ENCODE assay signal across 21 mouse cellular contexts in genomic region chr2:127387521-127387920, GRCm38 (mm10). TPM values are rescaled to one million over a fixed set of nuclear protein-coding genes. Genes with fewer than 3 reads are reported as not detected.
A peak's percentile ranks its signal among the peaks of the same experiment; 100 is the strongest.
DNase-seq lines count a peak whose midpoint lies in the region; ATAC-seq and TF ChIP-seq lines count a peak whose summit lies in the region.
"Had no signal": no experiment of that assay in that cellular context is flagged by ENCODE, and none has a peak within 500 bp of the region (broad histone marks: within the 10 kb centered on the region; RNA-seq: fewer than 3 reads in every experiment).

No protein-coding gene starts in this region.

- H3K36me3 ChIP-seq in heart, postnatal 0 days (replicated peaks; ENCODE audit: control insufficient read depth, insufficient read depth, low read length), result no peaks in the 10 kb centered on the region
- no peaks in the 10 kb centered on the region for H3K36me3 ChIP-seq in hindbrain, embryonic 12.5 days
- H3K36me3 ChIP-seq: embryonic facial prominence, embryonic 10.5 days; heart, embryonic 15.5 days; hindbrain, embryonic 10.5 days; hindbrain, embryonic 15.5 days had no signal

- H3K27me3 ChIP-seq in heart, postnatal 0 days (ENCODE audit: control insufficient read depth, insufficient read depth, low read length), result no peaks in the 10 kb centered on the region
- H3K27me3 ChIP-seq in hindbrain, embryonic 12.5 days, result no peaks in the 10 kb centered on the region
- H3K27me3 ChIP-seq: hindbrain, embryonic 15.5 days had no signal

- no peak overlapping the region for H3K4me3 ChIP-seq in heart, postnatal 0 days (ENCODE audit: low read depth, low read length)
- no peak overlapping the region for H3K4me3 ChIP-seq in hindbrain, embryonic 12.5 days
- H3K4me3 ChIP-seq: embryonic facial prominence, embryonic 10.5 days; forebrain, embryonic 13.5 days; heart, embryonic 15.5 days; hindbrain, embryonic 10.5 days; hindbrain, embryonic 15.5 days had no signal

- DNase-seq in heart, adult 8-10 months (ENCODE audit: low spot score), result peak; percentile 35
- DNase-seq in heart, postnatal 36 days, result no peak
- DNase-seq in kidney, postnatal 14 days, result peak; percentile 43
- no peak for DNase-seq in kidney, adult 11 months
- no peak for DNase-seq in heart, postnatal 0 days (ENCODE audit: low spot score)
- DNase-seq: adrenal gland, adult 2 months; adrenal gland, postnatal 25 days; cerebellum, adult 18-20 months; cerebellum, adult 9-11 months; forebrain, postnatal 0 days; gastrocnemius, postnatal 14 days had no signal

- intact Hi-C loops in heart, postnatal 36 days (cut with DNase I), result no loop called here

- H3K4me1 ChIP-seq in heart, postnatal 0 days (ENCODE audit: control insufficient read depth, insufficient read depth), result no peaks in the 10 kb centered on the region
- no peaks in the 10 kb centered on the region for H3K4me1 ChIP-seq in hindbrain, embryonic 12.5 days
- H3K4me1 ChIP-seq: forebrain, embryonic 13.5 days; heart, embryonic 15.5 days; hindbrain, embryonic 15.5 days had no signal

- H3K27ac ChIP-seq in heart, postnatal 0 days (ENCODE audit: low read depth), result no peak overlapping the region
- H3K27ac ChIP-seq in hindbrain, embryonic 12.5 days, result no peak overlapping the region
- H3K27ac ChIP-seq: embryonic facial prominence, embryonic 10.5 days; forebrain, embryonic 13.5 days; heart, embryonic 15.5 days; hindbrain, embryonic 10.5 days; hindbrain, embryonic 15.5 days had no signal

- H3K4me2 ChIP-seq in heart, postnatal 0 days (ENCODE audit: low read depth, low read length), result no peak overlapping the region
- H3K4me2 ChIP-seq in hindbrain, embryonic 12.5 days (replicated peaks), result no peak overlapping the region
- H3K4me2 ChIP-seq: forebrain, embryonic 13.5 days; heart, embryonic 15.5 days; hindbrain, embryonic 15.5 days had no signal

- peak; percentile 41; the same call in 1 of the 2 replicates for ATAC-seq in heart, postnatal 0 days (ENCODE audit: insufficient read depth, low read depth)
- ATAC-seq in hindbrain, embryonic 12.5 days (ENCODE audit: low FRiP score), result no peak
- ATAC-seq: forebrain, embryonic 13.5 days; forebrain, postnatal 0 days; intestine, embryonic 16.5 days had no signal

- TF ChIP-seq EP300 in heart, postnatal 0 days (IDR thresholded peaks at IDR 0.05; ENCODE audit: low read depth), result no peak

- 64% methylated on average over 2 of the region's 2 CpGs for WGBS in heart, postnatal 0 days
- WGBS in hindbrain, embryonic 12.5 days, result 80% methylated on average over 2 of the region's 2 CpGs

- H3K9me3 ChIP-seq in heart, postnatal 0 days (replicated peaks; ENCODE audit: control insufficient read depth, low read length), result no peaks in the 10 kb centered on the region
- no peaks in the 10 kb centered on the region for H3K9me3 ChIP-seq in hindbrain, embryonic 12.5 days (replicated peaks)
- H3K9me3 ChIP-seq: embryonic facial prominence, embryonic 10.5 days; forebrain, embryonic 13.5 days; heart, embryonic 15.5 days; hindbrain, embryonic 10.5 days; hindbrain, embryonic 15.5 days had no signal

- TF ChIP-seq CTCF in heart, postnatal 0 days (IDR thresholded peaks at IDR 0.05; ENCODE audit: low read depth), result no peak

- no peak overlapping the region for H3K9ac ChIP-seq in heart, postnatal 0 days (replicated peaks; ENCODE audit: low read depth, low read length)
- H3K9ac ChIP-seq in hindbrain, embryonic 12.5 days, result no peak overlapping the region
- H3K9ac ChIP-seq: forebrain, embryonic 13.5 days; forebrain, postnatal 0 days; heart, embryonic 15.5 days; hindbrain, embryonic 15.5 days had no signal

RNA-seq across cellular contexts. Expression of gene Adra2b, which starts 24.5 kb away (rescaled TPM):
- under 1 TPM; 0.41 to 0.78 (median 0.70) TPM for total RNA-seq in heart, adult 8-10 months (2022)
- total RNA-seq in heart, postnatal 36 days (2021), result 1 to 10 TPM in 1 of 2 experiments, under 1 TPM in 1; 0.80 to 1.2 TPM
- total RNA-seq in heart, postnatal 0 days (2014; rRNA removed; ENCODE audit: low replicate concordance), result 1.1 and 2.0 TPM in 2 replicates
- 0.67 and 0.71 TPM in 2 replicates for polyA plus RNA-seq in heart, postnatal 0 days (2015; fragmentation: Nextera tagmentation; extraction: Ambion mirVana)
- 2.4 and 2.6 TPM in 2 replicates for polyA plus RNA-seq in hindbrain, embryonic 12.5 days (2016; fragmentation: Nextera tagmentation; extraction: Ambion mirVana)

RNA-seq across cellular contexts. Expression of gene Gpat2, which starts 37.5 kb away (rescaled TPM):
- not detected for total RNA-seq in heart, adult 8-10 months (2022)
- total RNA-seq in heart, postnatal 36 days (2021), result not detected
- 0.04 and 0.08 TPM in 2 replicates for total RNA-seq in heart, postnatal 0 days (2014; rRNA removed; ENCODE audit: low replicate concordance)
- 0.04 and 0.20 TPM in 2 replicates for polyA plus RNA-seq in heart, postnatal 0 days (2015; fragmentation: Nextera tagmentation; extraction: Ambion mirVana)
- polyA plus RNA-seq in hindbrain, embryonic 12.5 days (2016; fragmentation: Nextera tagmentation; extraction: Ambion mirVana), result 0.12 and 0.15 TPM in 2 replicates
- total RNA-seq: forebrain, postnatal 0 days; gastrocnemius, adult 18-20 months; gastrocnemius, postnatal 14 days had no signal

RNA-seq across cellular contexts. Expression of gene Astl, which starts 49.1 kb away (rescaled TPM):
- total RNA-seq in heart, adult 8-10 months (2022), result not detected
- total RNA-seq in heart, postnatal 36 days (2021), result not detected
- not detected in 2 replicates for total RNA-seq in heart, postnatal 0 days (2014; rRNA removed; ENCODE audit: low replicate concordance)
- polyA plus RNA-seq in heart, postnatal 0 days (2015; fragmentation: Nextera tagmentation; extraction: Ambion mirVana), result not detected in 2 replicates
- not detected in 2 replicates for polyA plus RNA-seq in hindbrain, embryonic 12.5 days (2016; fragmentation: Nextera tagmentation; extraction: Ambion mirVana)
- total RNA-seq: adrenal gland, adult 2 months; adrenal gland, postnatal 25 days; ES-E14; forebrain, postnatal 0 days; gastrocnemius, adult 18-20 months; gastrocnemius, postnatal 14 days had no signal
- polyA plus RNA-seq: adrenal gland, adult 2 months; forebrain, embryonic 13.5 days; forebrain, postnatal 0 days; gonadal fat pad, adult 2 months; heart, embryonic 15.5 days; hindbrain, embryonic 10.5 days; hindbrain, embryonic 15.5 days; intestine, embryonic 16.5 days had no signal

RNA-seq across cellular contexts. Expression of gene Dusp2, which starts 51.6 kb away (rescaled TPM):
- 1 to 10 TPM in 2 of 4 experiments, under 1 TPM in 2; 0.27 to 1.6 (median 0.69) TPM for total RNA-seq in heart, adult 8-10 months (2022)
- total RNA-seq in heart, postnatal 36 days (2021), result under 1 TPM; 0.36 to 0.38 TPM
- 6.8 and 13.8 TPM in 2 replicates for total RNA-seq in heart, postnatal 0 days (2014; rRNA removed; ENCODE audit: low replicate concordance)
- 5.1 and 7.3 TPM in 2 replicates for polyA plus RNA-seq in heart, postnatal 0 days (2015; fragmentation: Nextera tagmentation; extraction: Ambion mirVana)
- 5.5 and 6.9 TPM in 2 replicates for polyA plus RNA-seq in hindbrain, embryonic 12.5 days (2016; fragmentation: Nextera tagmentation; extraction: Ambion mirVana)

RNA-seq across cellular contexts. Expression of gene Fahd2a, which starts 56.8 kb away (rescaled TPM):
- 10 to 100 TPM; 42.1 to 59.5 (median 52.5) TPM for total RNA-seq in heart, adult 8-10 months (2022)
- total RNA-seq in heart, postnatal 36 days (2021), result 10 to 100 TPM; 34.1 to 44.3 TPM
- 30.3 and 58.0 TPM in 2 replicates for total RNA-seq in heart, postnatal 0 days (2014; rRNA removed; ENCODE audit: low replicate concordance)
- polyA plus RNA-seq in heart, postnatal 0 days (2015; fragmentation: Nextera tagmentation; extraction: Ambion mirVana), result 37.9 and 43.3 TPM in 2 replicates
- 29.4 and 30.8 TPM in 2 replicates for polyA plus RNA-seq in hindbrain, embryonic 12.5 days (2016; fragmentation: Nextera tagmentation; extraction: Ambion mirVana)

Comparison
In these comparisons a context has a peak if more than half of its experiments do, and no peak if none do; other contexts are left out.
1. DNase-seq: peak in heart, adult 8-10 months (single experiment) and kidney, postnatal 14 days (single experiment); none in heart, postnatal 36 days (0 of 2), kidney, adult 11 months (single experiment) and heart, postnatal 0 days (single experiment).